Mouse (Mus musculus) heart, adult 11 months (tissue): Measurements from ENCODE around the gene Mmd2.

Experiments
- DNase-seq: peaks from one replicate; pipeline ENCODE4 v3.0.0; 2022

Gene Mmd2

GRCm38 (mm10) chr5:142545014-142545795 lies 63.4 kb downstream of the Mmd2 start:
- DNase-seq, result no peak

GRCm38 (mm10) chr5:142537286-142537685 lies 71.3 kb downstream of the Mmd2 start:
- DNase-seq, result no peak

GRCm38 (mm10) chr5:142535388-142535787 lies 73.2 kb downstream of the Mmd2 start:
- no peak for DNase-seq

GRCm38 (mm10) chr5:142529915-142530314 lies 78.7 kb downstream of the Mmd2 start, which contains the start of gene Papolb:
Papolb (minus strand) TSS chr5:142530076.
- DNase-seq, result no peak

- no peak for DNase-seq
Observed at GRCm38 (mm10) chr5:142524711-142525464, 83.7 kb downstream of the Mmd2 start.

- no peak for DNase-seq
Observed at GRCm38 (mm10) chr5:142521195-142521866, 87.3 kb downstream of the Mmd2 start.

- no peak for DNase-seq
Observed at GRCm38 (mm10) chr5:142520360-142520759, 88.2 kb downstream of the Mmd2 start.

GRCm38 (mm10) chr5:142518973-142519372 lies 89.6 kb downstream of the Mmd2 start:
- DNase-seq, result no peak
